Mouse (Mus musculus): ENCODE data around the gene Gabpb1. TPM values are rescaled to one million over a fixed set of nuclear protein-coding genes. Genes with fewer than 3 reads are reported as not detected.

The Gabpb1 gene
- total and polyA plus RNA-seq, 3 experiments = 23.9 to 50.2 (median 50.1) TPM

- no peaks in the 10 kb centered on the region for H3K27me3 ChIP-seq (replicated peaks)
- dilution Hi-C loops (cut with MboI; ENCODE audit: extremely low pct_ligation_motif_present, extremely low pct_unique_long_range_greater_than_20kb, low sequenced_read_pairs) = no loop called here
- peaks cover 10% of the 10 kb centered on the region for H3K9me3 ChIP-seq (replicated peaks; ENCODE audit: low read length)
- no peak for TF ChIP-seq E2F4 (IDR thresholded peaks at IDR 0.05; ENCODE audit: insufficient replicate concordance, low read depth, low read length)
- TF ChIP-seq ZNF384 (IDR thresholded peaks at IDR 0.05; ENCODE audit: low read depth, low read length) = no peak
- peak; percentile 74; the same call in 1 of the 2 replicates for TF ChIP-seq TCF12 (IDR thresholded peaks at IDR 0.05; ENCODE audit: low read depth, low read length)
- TF ChIP-seq RCOR1 (conservative IDR thresholded peaks at IDR 0.05; ENCODE audit: low read depth, low read length) = no peak
- peak; percentile 99 for TF ChIP-seq NRF1 (IDR thresholded peaks at IDR 0.05; ENCODE audit: low read depth, low read length)
- TF ChIP-seq MEF2A (IDR thresholded peaks at IDR 0.05; ENCODE audit: borderline replicate concordance, low read depth, low read length) = 0 out of 2 replicates have a peak, but pooled peaks have one; percentile 28
- peak; percentile 23; the same call in 1 of the 2 replicates for TF ChIP-seq MYC (IDR thresholded peaks at IDR 0.05; ENCODE audit: low read depth, low read length)
- TF ChIP-seq IRF4 (IDR thresholded peaks at IDR 0.05; ENCODE audit: low read depth, low read length) = peak; percentile 34; the same call in 1 of the 2 replicates
- no peak for TF ChIP-seq CHD1 (IDR thresholded peaks at IDR 0.05; ENCODE audit: low read depth, low read length)
- TF ChIP-seq ZKSCAN1 (IDR thresholded peaks at IDR 0.05; ENCODE audit: borderline replicate concordance, low read depth, low read length) = no peak
- TF ChIP-seq CHD2 (IDR thresholded peaks at IDR 0.05; ENCODE audit: low read length) = no peak
- peak; percentile 81; the same call in 1 of the 2 replicates for TF ChIP-seq MAZ (IDR thresholded peaks at IDR 0.05; ENCODE audit: low read depth, low read length)
- TF ChIP-seq USF2 (conservative IDR thresholded peaks at IDR 0.05; ENCODE audit: low read depth, low read length) = no peak
- peak; percentile 75; the same call in 1 of the 2 replicates for TF ChIP-seq KAT2A (IDR thresholded peaks at IDR 0.05; ENCODE audit: insufficient replicate concordance, low read length)
- TF ChIP-seq ELF1 (IDR thresholded peaks at IDR 0.05; ENCODE audit: low read depth, low read length) = peak; percentile 98
- TF ChIP-seq POLR2A (IDR thresholded peaks at IDR 0.05; ENCODE audit: low read depth, low read length) = peak; percentile 94
- no peak for TF ChIP-seq USF1 (IDR thresholded peaks at IDR 0.05; ENCODE audit: low read depth, low read length)
- no peak for TF ChIP-seq CTCF (conservative IDR thresholded peaks at IDR 0.05 in 1 of 2, IDR thresholded peaks at IDR 0.05 in 1 of 2; ENCODE audit: low read depth in 2 of 2, low read length in 2 of 2)
- TF ChIP-seq ZMIZ1 (IDR thresholded peaks at IDR 0.05; ENCODE audit: low read depth, low read length) = peak; percentile 91
- peak; percentile 87 for TF ChIP-seq HCFC1 (IDR thresholded peaks at IDR 0.05; ENCODE audit: low read depth, low read length)
- TF ChIP-seq BHLHE40 (IDR thresholded peaks at IDR 0.05; ENCODE audit: low read depth, low read length) = peak; percentile 69
- TF ChIP-seq MAX (IDR thresholded peaks at IDR 0.05; ENCODE audit: low read length) = peak; percentile 73; the same call in 1 of the 2 replicates
- TF ChIP-seq SMC3 (IDR thresholded peaks at IDR 0.05; ENCODE audit: low read depth, low read length) = no peak
- TF ChIP-seq UBTF (IDR thresholded peaks at IDR 0.05; ENCODE audit: low read depth, low read length) = peak; percentile 86
- no peak for TF ChIP-seq MAFK (IDR thresholded peaks at IDR 0.05; ENCODE audit: insufficient replicate concordance, low read length)
- TF ChIP-seq GABPA (IDR thresholded peaks at IDR 0.05; ENCODE audit: insufficient replicate concordance, low read depth, low read length) = no peak; the same call in 1 of the 2 replicates
- TF ChIP-seq POLR2AphosphoS2 (IDR thresholded peaks at IDR 0.05; ENCODE audit: low read depth, low read length) = peak; percentile 62; the same call in 1 of the 2 replicates
- TF ChIP-seq MXI1 (IDR thresholded peaks at IDR 0.05; ENCODE audit: low read depth, low read length) = peak; percentile 74; the same call in 1 of the 2 replicates
- TF ChIP-seq NELFE (IDR thresholded peaks at IDR 0.05; ENCODE audit: low read depth, low read length) = peak; percentile 91
- peak; percentile 79 for TF ChIP-seq TBP (conservative IDR thresholded peaks at IDR 0.05; ENCODE audit: low read depth, low read length)
- TF ChIP-seq ZC3H11A (IDR thresholded peaks at IDR 0.05; ENCODE audit: low read depth, low read length) = no peak
- no peak for TF ChIP-seq JUND (conservative IDR thresholded peaks at IDR 0.05; ENCODE audit: low read depth, low read length)
- peak; percentile 85; the same call in 1 of the 2 replicates for TF ChIP-seq SIN3A (IDR thresholded peaks at IDR 0.05; ENCODE audit: low read length)
- no peak for TF ChIP-seq RAD21 (IDR thresholded peaks at IDR 0.05; ENCODE audit: low read depth, low read length)
- TF ChIP-seq ETS1 (conservative IDR thresholded peaks at IDR 0.05; ENCODE audit: low read depth, low read length) = 0 out of 2 replicates have a peak, but pooled peaks have one; percentile 4
- TF ChIP-seq PAX5 (IDR thresholded peaks at IDR 0.05; ENCODE audit: low read length) = no peak
- no peak for TF ChIP-seq EP300 (IDR thresholded peaks at IDR 0.05; ENCODE audit: low read length)
- no peak for TF ChIP-seq JUN (IDR thresholded peaks at IDR 0.05; ENCODE audit: insufficient read depth, low read depth, low read length)
- H3K36me3 ChIP-seq (replicated peaks in 1 of 2; ENCODE audit: control insufficient read depth in 1 of 2, insufficient read depth in 1 of 2, low read length in 1 of 2) = peaks cover under 1 to 11% of the 10 kb centered on the region in 2 experiments
- in situ Hi-C loops (cut with MboI; ENCODE audit: low pct_ligation_motif_present, low pct_unique_long_range_greater_than_20kb, low sequenced_read_pairs) = no loop called here
- 0 out of 2 replicates have a peak within 1 kb of the TSS, but pooled peaks have one; percentile 32 for H3K27ac ChIP-seq (ENCODE audit: insufficient read depth, low read depth)
- peaks cover 2 to 11% of the 10 kb centered on the region in 2 experiments; a peak in 2 of 4 replicates for H3K4me1 ChIP-seq (ENCODE audit: control insufficient read depth in 1 of 2, insufficient read depth in 2 of 2)
- peaks cover 23% of the 10 kb centered on the region for H3K79me2 ChIP-seq (replicated peaks; ENCODE audit: control insufficient read depth, extremely low read depth, insufficient read depth, poor library complexity, severe bottlenecking)
- peak within 1 kb of the TSS; percentile 82 to 99 (median 94) for H3K4me3 ChIP-seq (replicated peaks in 1 of 3; ENCODE audit: low read depth in 2 of 3, low read length in 2 of 3, poor library complexity in 1 of 3)
- H3K4me2 ChIP-seq (ENCODE audit: insufficient read depth, low read depth, poor library complexity, severe bottlenecking) = peak within 1 kb of the TSS; percentile 100
- peak; percentile 98 for DNase-seq (ENCODE audit: extremely low read depth)
- peak within 1 kb of the TSS; percentile 72 for H3K9ac ChIP-seq (ENCODE audit: insufficient read depth, low read depth)
These were observed 30.8 kb upstream of the Gabpb1 start, which contains the start of gene Usp8 for GRCm38 (mm10) chr2:126706759-126707437. TSS of gene Usp8 (plus strand) at chr2:126707328.
